Mouse (Mus musculus) lung, adult 2 months (tissue): Measurements from ENCODE around the gene Slc4a4.

Source experiments
- CTCF ChIP-seq: fragments of 200-500 bp; IDR thresholded peaks from 2 replicates; pipeline ENCODE4 v1.5.1; 2011; ENCODE audit warnings: mild to moderate bottlenecking, low read length, control low read depth; ENCODE audit not compliant: insufficient read depth
- POLR2A ChIP-seq: fragments of 200-500 bp; IDR thresholded peaks from 2 replicates; pipeline ENCODE4 v1.6.1; 2011; ENCODE audit warnings: low read depth, mild to moderate bottlenecking, control low read depth, low read length, borderline replicate concordance; ENCODE audit errors: extremely low read depth

GRCm38 (mm10) chr5:88907615-88908014 lies 21.0 kb downstream of the Slc4a4 start:
- TF ChIP-seq POLR2A (no peak), CTCF (no peak)
